Mouse (Mus musculus): Measurements from ENCODE around the gene Arrdc4.

GRCm38 (mm10) chr7:68709319-68709573 lies 39.8 kb downstream of the Arrdc4 start:
- no peak for TF ChIP-seq POLR2A (IDR thresholded peaks at IDR 0.05; ENCODE audit: borderline replicate concordance, insufficient read depth, low read length)
- TF ChIP-seq CTCF (IDR thresholded peaks at IDR 0.05; ENCODE audit: borderline replicate concordance, insufficient read depth, low read depth, low read length) = no peak

Data from cerebellum, adult 2 months (tissue).